Mouse (Mus musculus): Measurements from ENCODE around the gene Nlrp10.

- TF ChIP-seq CTCF (conservative IDR thresholded peaks at IDR 0.05; ENCODE audit: low read length) (no peak), NANOG (IDR thresholded peaks at IDR 0.05; ENCODE audit: borderline replicate concordance, low read length) (no peak), POU5F1 (IDR thresholded peaks at IDR 0.05; ENCODE audit: borderline replicate concordance, low read length) (no peak)
Observed at GRCm38 (mm10) chr7:108935411-108935810, 5.4 kb upstream of the Nlrp10 start.

Measured in E14TG2a.4 (cell line).